Mouse (Mus musculus) neural tube, embryonic 13.5 days (tissue): ENCODE data around the gene Npr1. TPM values are rescaled to one million over a fixed set of nuclear protein-coding genes. Genes with fewer than 3 reads are reported as not detected.

Experiments used
- polyA plus RNA-seq: library from polyadenylated mRNA; unstranded; fragments of >200 nt; fragmentation: Nextera tagmentation; extraction: Ambion mirVana; gene quantifications from 2 replicates; pipeline ENCODE4 v1.2.1, GENCODE M21; 2015

The Npr1 gene
- polyA plus RNA-seq, 1 experiment from 2014 or later: 3.7 TPM

Other genes with a start within 250 kb of the Npr1 start
- 85.9 and 90.3 TPM in 2 replicates for gene Jtb, start 234.3 kb downstream of the Npr1 start, polyA plus RNA-seq
- gene Creb3l4, start 222.4 kb downstream of the Npr1 start, polyA plus RNA-seq: 3.3 and 3.5 TPM in 2 replicates
- gene Slc39a1, start 217.7 kb downstream of the Npr1 start, polyA plus RNA-seq: 42.4 and 54.8 TPM in 2 replicates
- gene Crtc2, start 211.7 kb downstream of the Npr1 start, polyA plus RNA-seq: 23.7 and 27.0 TPM in 2 replicates
- gene Dennd4b, start 200.7 kb downstream of the Npr1 start, polyA plus RNA-seq: 5.9 and 7.4 TPM in 2 replicates
- gene Gatad2b, start 172.7 kb downstream of the Npr1 start, polyA plus RNA-seq: 13.7 and 15.6 TPM in 2 replicates
- 22.9 and 24.1 TPM in 2 replicates for gene Slc27a3, start 75.9 kb downstream of the Npr1 start, polyA plus RNA-seq
- 29.3 and 30.8 TPM in 2 replicates for gene Ints3, start 32.2 kb downstream of the Npr1 start, polyA plus RNA-seq
- gene Ilf2, start 10.3 kb upstream of the Npr1 start, polyA plus RNA-seq: 280 and 290 TPM in 2 replicates
- gene Snapin, start 25.2 kb upstream of the Npr1 start, polyA plus RNA-seq: 98.2 and 103 TPM in 2 replicates
- 183 and 200 TPM in 2 replicates for gene Chtop, start 43.6 kb upstream of the Npr1 start, polyA plus RNA-seq
- 9.0 and 13.0 TPM in 2 replicates for gene S100a1, start 48.5 kb upstream of the Npr1 start, polyA plus RNA-seq
- 13.9 and 14.9 TPM in 2 replicates for gene S100a13, start 48.6 kb upstream of the Npr1 start, polyA plus RNA-seq
- 0.81 TPM in 1 of 2 replicates, not detected in the other for gene S100a14, start 61.0 kb upstream of the Npr1 start, polyA plus RNA-seq
- 31.5 and 37.5 TPM in 2 replicates for gene S100a16, start 71.4 kb upstream of the Npr1 start, polyA plus RNA-seq
- gene S100a3, start 94.7 kb upstream of the Npr1 start, polyA plus RNA-seq: 1.4 and 1.9 TPM in 2 replicates
- not detected in 2 replicates for gene S100a2, start 124.4 kb upstream of the Npr1 start, polyA plus RNA-seq
- not detected in 2 replicates for gene Gm42674, start 136.0 kb upstream of the Npr1 start, polyA plus RNA-seq
- gene S100a4, start 137.9 kb upstream of the Npr1 start, polyA plus RNA-seq: not detected in 2 replicates
- not detected in 2 replicates for gene S100a5, start 142.7 kb upstream of the Npr1 start, polyA plus RNA-seq
- gene S100a6, start 147.0 kb upstream of the Npr1 start, polyA plus RNA-seq: 28.2 and 28.4 TPM in 2 replicates
- gene S100a7a, start 188.2 kb upstream of the Npr1 start, polyA plus RNA-seq: not detected in 2 replicates
- 13.5 and 16.1 TPM in 2 replicates for gene S100a8, start 203.1 kb upstream of the Npr1 start, polyA plus RNA-seq
- 8.0 and 12.1 TPM in 2 replicates for gene S100a9, start 229.9 kb upstream of the Npr1 start, polyA plus RNA-seq